Mouse (Mus musculus): ENCODE data around the gene Aurkaip1.

- TF ChIP-seq CTCF (IDR thresholded peaks at IDR 0.05; ENCODE audit: low read depth, low read length) = no peak
- no peak for TF ChIP-seq POLR2A (IDR thresholded peaks at IDR 0.05; ENCODE audit: insufficient read depth, low read length)
Measured at GRCm38 (mm10) chr4:155863001-155863400, 31.9 kb downstream of the Aurkaip1 start, which contains the start of gene Tas1r3.

Measured in ES-Bruce4 (cell line).